Mouse (Mus musculus): ENCODE results near the gene G6pc3. TPM values are rescaled to one million over a fixed set of nuclear protein-coding genes. Genes with fewer than 3 reads are reported as not detected.
"Not testable (repeated sequence)": the region's sequence is repeated elsewhere in the genome, so short reads cannot be mapped to it uniquely, and the experiment has no call there.

The G6pc3 gene
- 10 to 100 TPM; 67.9 to 68.2 TPM for total RNA-seq (2021)
- long read RNA-seq, experiment 1, transcript G6pc3-202 (6 exons, 1,573 nt) = major isoform, 21 of 31 reads
- long read RNA-seq, experiment 1, partial matches to known transcripts = 1 of 31 reads
- long read RNA-seq, experiment 1, other reads (novel, unspliced or antisense) = 6 of 31 reads
- long read RNA-seq, experiment 2, transcript G6pc3-202 (6 exons, 1,573 nt) = major isoform, 28 of 35 reads
- long read RNA-seq, experiment 2, partial matches to known transcripts = 1 of 35 reads
- long read RNA-seq, experiment 2, other reads (novel, unspliced or antisense) = 1 of 35 reads

DNA sequence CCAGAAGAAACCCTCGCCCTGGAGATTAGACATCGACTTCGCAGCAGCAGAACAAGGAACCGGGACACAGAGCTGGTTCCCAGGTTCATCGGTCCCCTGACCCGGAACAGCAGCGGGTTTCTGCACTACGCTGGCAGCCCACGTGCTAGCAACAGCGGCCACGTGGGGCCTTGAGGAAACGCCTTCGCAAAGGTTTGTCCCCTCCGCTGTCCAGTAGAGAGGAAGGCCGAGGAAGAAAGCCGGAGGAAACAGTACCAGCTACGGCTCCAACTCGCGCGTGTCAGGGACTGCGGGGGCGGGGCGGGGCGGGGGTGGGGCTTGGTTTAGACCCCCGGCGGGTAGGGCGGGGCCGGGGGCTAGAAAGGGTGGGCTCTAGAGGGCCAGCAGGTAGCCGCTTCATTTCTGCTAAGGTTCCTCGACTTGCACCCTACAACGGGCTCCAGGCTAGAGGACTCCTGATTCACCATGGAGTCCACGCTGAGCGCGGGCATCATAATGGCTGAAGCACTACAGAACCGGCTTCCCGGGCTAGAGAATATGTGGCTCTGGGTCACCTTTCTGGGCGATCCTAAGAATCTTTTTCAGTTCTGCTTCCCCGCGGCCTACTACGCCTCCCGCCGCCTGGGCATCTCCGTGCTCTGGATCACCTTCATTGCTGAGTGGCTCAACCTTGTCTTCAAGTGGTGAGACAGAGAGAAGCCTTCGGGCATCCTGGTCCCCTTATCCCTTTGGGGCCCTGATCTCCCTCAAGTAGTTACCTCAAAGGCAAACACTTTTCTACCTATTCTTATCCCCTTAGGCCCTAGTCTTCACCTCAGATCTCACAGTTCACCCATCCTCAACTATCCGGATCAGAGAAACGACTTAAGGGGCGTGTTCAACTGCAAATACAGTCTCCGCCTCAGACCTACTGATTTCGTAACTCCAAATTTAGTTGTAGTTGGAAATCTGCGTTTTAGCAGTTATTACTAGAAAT, at the start of gene G6pc3:
TSS of gene G6pc3 (plus strand) at position 160 of the 976 bp plus-strand sequence.
- peak; percentile 90 for DNase-seq (ENCODE audit: low spot score in 2 of 2)

DNA sequence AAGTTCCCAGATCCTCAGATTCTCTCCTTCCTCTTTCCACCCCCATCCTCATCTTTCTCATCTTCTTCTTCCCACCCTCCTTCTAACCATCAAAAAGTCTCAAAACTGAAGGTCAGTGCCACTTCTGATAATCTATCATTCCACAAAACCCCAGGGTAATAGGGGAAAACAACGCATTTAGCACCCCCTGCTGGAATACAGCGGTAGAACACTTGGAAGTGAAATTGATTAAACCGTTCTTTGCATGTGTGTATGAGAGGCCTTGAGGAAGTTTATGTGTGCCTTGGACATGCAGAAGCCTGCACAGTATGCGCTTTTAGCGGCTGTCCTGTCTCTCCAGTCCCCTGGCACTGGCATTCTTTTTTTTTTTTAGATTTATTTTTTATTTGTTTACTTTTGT, 48.9 kb upstream of the G6pc3 start:
- peak; percentile 62 to 69 for DNase-seq (ENCODE audit: low spot score in 2 of 2)

DNA sequence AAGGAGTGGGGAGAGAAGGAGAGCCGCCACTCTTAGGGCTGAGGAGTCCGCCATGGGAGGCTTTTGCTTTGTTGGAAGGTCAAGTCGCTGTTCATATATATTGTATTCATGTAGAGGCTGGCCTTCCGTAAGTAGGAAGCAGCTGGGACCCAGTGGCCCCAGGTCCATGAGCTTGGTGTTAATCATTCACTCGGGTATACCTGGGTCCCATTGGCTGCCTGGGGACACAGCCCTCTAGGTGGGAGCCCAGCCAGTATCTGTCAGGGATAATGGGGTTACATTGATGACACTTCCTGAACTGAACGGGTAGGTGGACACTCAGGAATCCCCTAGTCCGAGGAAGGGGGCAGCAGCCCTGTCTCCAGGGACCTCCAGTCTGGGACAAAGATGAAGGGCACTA, 47.1 kb upstream of the G6pc3 start:
- no peak for DNase-seq (ENCODE audit: low spot score in 2 of 2)

DNA sequence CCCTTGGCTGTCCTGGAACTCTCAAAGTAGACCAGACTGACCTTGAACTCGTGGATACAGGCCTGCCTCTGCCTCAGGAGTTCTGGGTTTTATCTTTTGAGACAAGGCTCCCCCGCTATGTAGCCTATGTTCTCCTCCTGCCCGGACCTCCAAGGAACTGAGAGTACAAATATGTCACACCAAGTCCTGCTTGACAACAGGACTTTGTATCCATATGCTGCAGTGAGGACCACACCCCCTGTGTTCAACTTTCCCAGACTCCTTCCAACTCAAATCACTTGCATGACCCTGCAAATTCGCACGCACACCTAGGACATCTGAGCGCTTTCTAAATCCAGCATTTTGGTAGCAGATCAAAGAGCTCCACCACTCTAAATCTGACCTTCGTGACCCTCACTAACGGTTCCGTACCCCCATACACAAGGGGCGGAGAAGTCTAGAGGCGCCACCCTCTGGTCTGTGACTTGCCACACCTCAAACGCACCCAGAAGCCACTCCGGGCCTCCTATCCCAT, 44.4 kb upstream of the G6pc3 start:
- DNase-seq (ENCODE audit: low spot score in 2 of 2) = no peak

DNA sequence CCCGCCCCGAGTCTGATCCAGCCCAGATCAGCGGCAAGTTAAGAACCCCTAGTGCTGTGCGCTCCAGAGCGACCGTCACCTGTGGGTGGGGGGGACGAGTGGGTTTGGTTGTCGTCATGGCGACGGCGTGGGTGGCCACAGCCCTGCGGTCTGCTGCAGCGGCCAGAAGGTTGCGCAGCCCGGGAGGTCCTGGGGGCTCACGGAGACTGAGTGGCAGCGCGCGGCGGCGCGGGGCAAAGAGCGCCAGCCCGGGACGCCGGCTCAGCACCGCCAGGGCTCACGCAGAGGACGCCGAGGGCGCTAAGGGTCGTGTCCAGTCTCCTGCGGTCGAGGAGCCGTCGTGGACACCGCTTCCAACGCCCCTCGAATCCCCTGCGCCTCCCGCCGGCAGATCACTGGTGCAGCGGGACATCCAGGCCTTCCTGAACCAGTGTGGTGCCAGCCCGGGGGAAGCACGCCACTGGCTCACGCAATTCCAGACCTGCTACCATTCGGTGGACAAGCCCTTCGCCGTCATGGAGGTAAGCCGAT, 43.9 kb upstream of the G6pc3 start, which contains the start of gene Nags:
TSS of gene Nags (plus strand) at position 43 of the 531 bp plus-strand sequence.
- DNase-seq (ENCODE audit: low spot score in 2 of 2) = no peak

DNA sequence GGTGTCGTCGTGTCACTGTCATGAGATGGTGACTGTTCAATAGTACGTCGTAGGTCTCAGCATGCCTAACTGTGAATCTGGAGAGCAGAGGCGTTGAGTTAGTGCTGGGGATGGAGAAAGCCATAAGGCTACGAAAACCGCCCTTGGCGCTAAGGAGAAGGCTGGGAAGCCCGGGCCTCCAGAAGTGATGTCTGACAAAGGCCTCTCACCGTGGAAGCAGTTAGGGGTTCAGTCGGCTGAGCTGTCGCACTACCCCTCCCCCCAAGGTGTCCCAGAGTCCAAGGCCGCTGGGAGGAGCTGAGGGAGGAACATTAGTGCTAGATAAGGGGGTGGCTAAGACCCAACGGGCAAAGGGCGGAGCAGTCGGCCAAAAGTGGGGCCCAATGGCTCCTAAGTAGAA, 43.4 kb upstream of the G6pc3 start:
- DNase-seq (ENCODE audit: low spot score in 2 of 2) = no peak

DNA sequence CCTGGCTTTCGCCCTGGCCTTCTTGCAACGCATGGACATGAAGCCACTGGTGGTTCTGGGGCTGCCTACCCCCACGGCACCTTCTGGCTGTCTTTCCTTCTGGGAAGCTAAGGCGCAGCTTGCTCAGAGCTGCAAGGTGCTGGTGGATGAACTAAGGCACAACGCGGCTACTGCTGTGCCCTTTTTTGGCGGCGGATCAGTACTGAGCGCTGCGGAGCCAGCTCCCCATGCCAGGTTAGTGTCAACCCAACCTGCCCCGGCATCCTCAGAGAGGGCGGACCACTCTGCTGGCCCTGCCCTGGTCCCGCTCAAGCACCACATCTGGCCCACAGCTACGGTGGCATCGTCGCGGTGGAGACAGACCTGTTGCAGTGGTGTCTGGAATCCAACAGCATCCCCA, 42.9 kb upstream of the G6pc3 start:
- no peak for DNase-seq (ENCODE audit: low spot score in 2 of 2)

DNA sequence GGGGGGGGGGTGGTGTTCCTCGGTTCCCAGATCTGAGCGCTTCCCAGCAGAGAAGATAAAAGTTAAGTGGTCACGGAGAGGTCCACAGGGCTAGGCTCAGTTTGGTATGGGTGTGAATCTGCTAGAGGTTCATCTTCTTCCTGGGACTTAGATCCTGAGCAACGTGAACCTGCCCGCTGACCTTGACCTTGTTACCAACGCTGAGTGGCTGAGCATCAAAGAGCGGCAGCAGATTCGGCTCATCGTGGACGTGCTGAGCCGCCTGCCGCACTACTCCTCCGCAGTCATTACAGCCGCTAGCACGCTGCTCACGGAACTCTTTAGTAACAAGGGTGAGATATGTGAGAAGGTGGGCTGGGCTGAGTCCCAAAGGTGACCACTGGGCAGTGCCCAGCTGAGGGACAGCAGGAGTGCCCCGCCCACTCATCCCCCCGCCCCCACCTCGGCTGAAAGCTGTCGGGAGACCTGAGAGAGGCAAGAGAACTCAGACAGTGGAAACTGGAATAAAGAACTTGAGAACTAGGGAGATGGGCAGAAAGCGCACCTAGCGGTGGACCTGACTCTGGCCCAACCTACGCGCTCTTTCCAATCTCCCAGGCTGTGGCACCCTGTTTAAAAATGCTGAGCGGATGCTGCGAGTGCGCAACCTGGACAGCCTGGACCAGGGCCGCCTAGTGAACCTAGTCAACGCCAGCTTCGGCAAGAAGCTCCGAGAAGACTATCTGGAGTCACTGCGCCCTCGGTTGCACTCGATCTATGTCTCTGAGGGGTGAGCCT, 42.0 kb upstream of the G6pc3 start:
- no peak for DNase-seq (ENCODE audit: low spot score in 2 of 2)

DNA sequence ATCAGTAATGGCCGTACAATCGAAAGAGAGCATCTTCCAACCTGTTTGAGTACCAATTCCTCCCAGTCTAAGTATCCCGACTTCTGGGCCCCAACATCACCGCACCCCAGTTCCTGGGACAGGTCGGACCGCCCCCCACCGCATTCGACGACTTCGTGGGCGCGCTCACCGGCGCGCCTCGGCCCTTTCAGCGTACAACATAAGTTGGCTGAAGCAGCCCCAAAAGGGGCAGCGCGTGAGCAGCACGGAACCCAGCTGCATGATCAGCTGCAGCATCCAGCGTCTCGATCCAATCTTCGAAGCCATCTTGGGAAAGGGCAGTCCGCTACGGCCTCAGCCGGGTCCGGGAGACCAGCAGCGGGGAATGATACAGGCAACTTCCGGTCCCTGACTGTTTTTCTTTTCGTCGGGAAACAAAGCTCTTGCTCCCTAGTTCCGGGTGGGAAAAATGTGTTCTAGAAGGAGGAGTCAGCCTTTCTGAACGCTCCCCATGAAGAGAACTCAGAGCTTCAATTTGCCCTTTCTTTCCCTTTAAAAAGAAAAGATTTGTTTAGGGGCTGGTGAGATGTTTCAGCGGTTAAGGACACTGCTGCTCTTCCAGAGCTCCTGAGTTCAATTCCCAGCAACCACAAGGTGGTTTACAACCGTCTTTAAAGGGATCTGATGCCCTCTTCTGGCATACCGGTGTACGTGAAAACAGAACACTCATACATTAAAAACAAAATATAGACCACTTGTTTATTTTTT, 33.2 kb upstream of the G6pc3 start, which contains the start of gene Tmem101:
TSS of gene Tmem101 (minus strand) at position 366 of the 747 bp plus-strand sequence.
- peak; percentile 86 to 88 for DNase-seq (ENCODE audit: low spot score in 2 of 2)

DNA sequence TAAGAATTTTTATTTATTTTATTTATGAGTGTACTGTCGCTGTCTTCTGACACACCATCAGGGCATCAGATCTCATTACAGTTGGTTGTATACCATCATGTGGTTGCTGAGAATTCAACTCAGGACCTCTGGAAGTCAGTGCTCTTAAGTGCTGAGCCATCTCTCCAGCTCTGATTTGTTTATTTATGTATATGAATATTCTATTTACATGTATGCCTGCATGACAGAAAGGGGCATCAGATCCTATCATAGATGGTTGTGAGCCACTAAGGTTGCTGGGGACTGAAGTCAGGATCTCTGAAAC, 32.7 kb upstream of the G6pc3 start:
- no peak for DNase-seq (ENCODE audit: low spot score in 2 of 2)

DNA sequence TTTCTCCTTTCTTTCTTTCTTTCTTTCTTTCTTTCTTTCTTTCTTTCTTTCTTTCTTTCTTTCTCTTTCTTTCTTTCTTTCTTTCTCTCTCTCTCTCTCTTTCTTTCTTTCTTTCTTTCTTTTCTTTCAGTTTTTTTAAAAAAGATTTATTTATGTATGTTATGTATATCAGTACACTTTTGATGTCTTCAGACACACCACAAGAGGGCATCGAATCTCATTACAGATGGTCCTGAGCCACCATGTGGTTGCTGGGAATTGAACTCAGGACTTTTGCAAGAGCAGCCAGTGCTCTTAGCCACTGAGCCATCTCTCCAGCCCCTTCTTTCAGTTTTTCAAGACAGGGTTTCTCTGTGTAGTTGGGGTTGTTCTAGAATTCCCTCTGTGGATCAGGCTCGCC, 31.4 kb upstream of the G6pc3 start:
- not testable (repeated sequence) for DNase-seq (ENCODE audit: low spot score in 2 of 2)

DNA sequence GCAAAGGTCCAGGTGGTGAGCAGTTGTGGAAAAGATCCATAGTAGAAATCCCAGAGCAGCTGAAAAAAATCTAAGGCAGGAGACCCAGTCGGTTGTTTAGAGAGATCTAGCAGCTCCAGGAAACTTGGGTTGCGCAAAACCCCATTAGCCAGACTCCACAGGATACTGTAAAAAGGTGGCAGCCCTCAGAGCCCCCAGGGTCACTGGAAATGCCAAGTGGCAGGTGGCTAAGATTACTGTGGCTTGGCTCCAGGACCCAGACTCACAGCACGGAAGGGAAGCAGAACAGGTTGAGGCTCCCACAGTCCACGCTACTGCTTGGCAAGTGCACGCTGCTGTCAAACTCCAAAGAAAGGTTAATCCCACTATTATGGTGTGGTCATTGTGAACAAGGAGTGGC, 29.6 kb upstream of the G6pc3 start:
- DNase-seq (ENCODE audit: low spot score in 2 of 2) = no peak

DNA sequence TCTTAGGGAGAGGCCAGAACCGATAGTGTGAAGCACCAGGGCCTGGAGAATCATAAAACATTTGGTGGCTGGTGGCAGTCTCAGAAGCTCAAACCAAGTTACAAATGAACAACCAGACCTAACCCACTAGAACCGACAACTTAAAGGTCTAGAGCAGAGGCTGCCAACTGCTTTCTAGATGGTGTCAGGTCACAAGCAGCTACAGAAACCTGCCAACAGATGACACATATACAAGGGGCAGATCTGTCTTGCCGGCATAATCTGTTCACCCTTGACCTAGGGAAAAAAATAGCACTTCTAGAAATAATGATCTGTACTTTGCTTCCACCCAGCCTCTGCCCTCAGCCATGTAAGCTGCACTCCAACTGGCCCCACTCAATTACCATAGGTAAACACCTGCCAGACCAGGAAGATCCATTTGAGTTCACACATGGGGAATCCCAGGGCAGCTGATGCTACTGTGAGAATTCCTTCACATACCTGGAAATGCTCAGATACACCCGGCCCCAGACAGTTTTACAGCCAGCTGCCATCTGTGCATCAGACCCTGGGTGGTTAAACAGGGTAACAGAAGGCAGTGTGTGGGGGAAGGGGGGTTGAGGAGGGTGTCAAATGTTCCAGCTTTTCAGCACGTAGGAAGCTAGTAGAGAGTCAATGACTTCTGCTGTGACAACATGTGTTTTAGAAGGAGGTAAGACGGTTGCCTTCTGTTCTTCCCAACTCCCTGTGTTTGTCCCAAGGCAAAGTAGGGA, 23.3 kb upstream of the G6pc3 start:
- peak; percentile 14 to 52 for DNase-seq (ENCODE audit: low spot score in 2 of 2)

DNA sequence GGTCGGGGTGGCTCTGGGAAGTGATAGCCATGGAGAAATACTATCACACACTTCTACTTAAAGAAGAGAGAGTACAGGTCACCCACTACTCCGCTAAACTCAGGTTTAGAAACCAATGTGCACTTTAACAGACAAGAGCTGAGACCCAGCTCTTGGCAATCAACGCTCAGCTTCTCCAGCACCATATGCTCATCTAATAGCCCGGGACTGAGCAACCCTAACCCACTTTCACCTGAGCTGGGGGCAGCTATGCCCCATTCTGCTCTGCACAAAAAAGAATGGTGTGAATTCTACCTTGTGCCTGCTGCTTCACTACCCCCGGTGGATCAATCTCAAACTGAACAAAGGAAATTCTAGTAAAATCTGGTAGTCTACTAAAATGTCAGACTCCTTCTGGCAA, 21.9 kb upstream of the G6pc3 start:
- DNase-seq (ENCODE audit: low spot score in 2 of 2) = no peak

DNA sequence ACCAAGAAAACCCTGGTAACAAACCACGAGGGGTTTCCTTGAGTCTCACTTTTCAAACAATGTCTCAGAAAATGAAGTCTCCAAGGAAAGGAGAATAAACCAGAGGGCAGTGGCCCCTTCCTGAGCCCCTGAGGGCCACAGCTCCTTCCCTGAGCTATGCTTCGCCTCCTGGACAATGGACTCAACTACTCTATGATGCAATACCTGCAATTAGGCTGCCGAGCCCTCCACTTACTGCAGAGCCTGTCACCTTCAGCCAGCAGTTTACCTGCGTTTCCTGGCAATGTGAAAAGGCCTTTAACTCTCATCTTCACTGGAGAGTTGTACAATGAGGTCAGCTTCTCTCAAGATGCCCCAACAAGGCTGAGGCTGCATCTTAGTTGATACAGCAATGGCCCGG, 20.7 kb upstream of the G6pc3 start:
- DNase-seq (ENCODE audit: low spot score in 2 of 2) = no peak

DNA sequence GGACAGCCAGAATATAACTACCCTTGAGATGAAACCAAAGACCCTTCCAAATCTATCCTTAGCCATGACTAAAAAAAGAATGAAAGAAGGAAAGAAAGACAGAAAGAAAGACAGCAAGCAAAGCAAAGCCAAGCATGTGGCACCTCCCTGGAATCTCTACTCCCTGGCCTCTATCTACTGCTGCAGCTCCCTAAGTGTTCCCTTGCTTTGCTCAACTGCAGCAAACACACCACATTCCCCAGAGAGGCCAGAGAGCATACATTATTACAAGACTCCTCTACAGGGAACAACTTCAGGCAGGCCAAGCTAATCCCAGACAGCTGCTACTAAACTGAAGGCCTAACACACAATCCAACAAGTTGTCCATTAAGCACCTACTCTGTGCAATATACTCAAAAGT, 9.6 kb upstream of the G6pc3 start:
- DNase-seq (ENCODE audit: low spot score in 2 of 2) = no peak

DNA sequence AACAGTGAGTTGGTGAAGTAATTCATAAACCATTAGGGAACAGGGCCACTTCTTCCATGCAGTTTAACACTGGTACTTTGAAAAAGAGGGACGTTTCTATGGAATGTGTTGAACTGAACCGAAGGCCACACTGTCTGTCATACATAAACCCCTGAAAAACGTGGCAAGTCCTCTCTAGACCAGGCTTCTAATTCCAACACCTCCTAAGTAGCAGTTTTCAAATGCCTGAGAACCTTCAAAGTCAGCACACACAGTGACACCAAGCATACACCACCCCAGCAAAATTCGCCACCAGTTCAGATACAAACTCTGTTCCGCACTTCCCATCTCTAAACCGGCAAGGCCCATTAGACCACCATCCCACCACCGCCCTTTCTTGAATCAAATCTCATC, 5.2 kb upstream of the G6pc3 start:
- DNase-seq (ENCODE audit: low spot score in 2 of 2) = no peak

DNA sequence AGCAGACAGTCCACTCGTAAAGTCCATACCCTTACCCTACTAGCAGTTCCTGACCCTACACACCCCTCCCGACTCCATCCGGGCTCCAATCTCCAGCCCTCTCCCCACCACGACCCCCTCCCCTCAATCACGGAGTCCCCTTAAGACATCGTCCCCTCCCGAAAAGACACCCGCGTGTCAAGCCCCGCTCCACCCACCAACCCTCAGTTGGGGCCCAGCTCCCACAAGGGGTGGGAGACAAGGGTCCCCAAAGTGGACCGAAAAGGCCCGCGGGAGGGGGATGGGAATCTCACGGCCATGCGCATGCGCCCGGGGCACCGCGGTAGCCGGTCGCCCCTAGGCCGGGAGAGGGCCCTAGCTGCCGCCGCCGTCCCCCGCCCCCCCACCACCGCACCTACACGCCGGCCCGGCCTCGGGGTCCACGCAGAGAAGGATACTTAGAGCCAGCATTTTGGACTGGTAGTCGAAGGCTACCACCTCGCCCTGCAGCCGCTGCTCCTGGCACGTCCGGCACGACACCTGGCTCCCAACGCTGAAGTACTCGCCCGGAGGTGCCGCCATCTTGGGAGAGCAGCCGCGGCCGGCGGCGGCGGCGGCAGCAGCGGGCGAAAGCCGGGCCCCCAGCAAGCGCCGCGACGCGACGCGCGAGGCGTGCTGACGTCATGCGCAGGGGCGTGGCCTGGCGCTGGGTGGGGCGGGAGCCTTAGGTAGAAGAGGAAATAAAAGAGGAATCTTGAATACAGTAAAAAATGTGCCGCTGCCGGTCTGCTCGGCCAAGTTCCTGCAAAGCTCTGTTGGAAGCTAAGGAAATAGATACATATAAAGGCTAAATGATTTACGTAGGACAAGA, 4.5 kb upstream of the G6pc3 start, which contains the start of gene Lsm12:
TSS of gene Lsm12 (minus strand) at position 651 of the 850 bp plus-strand sequence.
- DNase-seq (ENCODE audit: low spot score in 2 of 2) = peak; percentile 94 to 97

DNA sequence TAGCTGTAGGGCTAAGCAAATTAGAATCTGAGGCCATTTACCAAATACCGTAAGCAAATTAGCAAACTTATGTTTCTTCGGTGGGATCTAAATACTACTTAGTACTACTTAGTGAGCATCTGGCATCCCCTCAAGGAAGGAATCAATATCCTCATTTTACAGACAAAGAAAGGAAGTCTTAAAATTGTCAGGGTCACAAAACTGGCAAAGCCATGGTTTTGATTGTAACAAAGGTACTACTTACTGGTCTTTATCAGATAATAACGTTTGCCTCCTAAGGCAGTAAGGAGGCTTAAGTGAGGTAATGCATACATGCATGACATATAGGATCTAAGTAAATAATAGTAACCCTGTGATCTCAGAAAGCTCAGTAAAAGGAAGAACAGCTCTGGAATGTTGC, 3.7 kb upstream of the G6pc3 start:
- no peak for DNase-seq (ENCODE audit: low spot score in 2 of 2)

All from left cerebral cortex, adult 18-20 months (tissue).